Mouse (Mus musculus): Measurements from ENCODE around the gene Sptb. TPM values are rescaled to one million over a fixed set of nuclear protein-coding genes. Genes with fewer than 3 reads are reported as not detected.
A peak's percentile ranks its signal among the peaks of the same experiment; 100 is the strongest.

Sptb gene
- polyA plus RNA-seq, 1 experiment = 101 TPM

DNA sequence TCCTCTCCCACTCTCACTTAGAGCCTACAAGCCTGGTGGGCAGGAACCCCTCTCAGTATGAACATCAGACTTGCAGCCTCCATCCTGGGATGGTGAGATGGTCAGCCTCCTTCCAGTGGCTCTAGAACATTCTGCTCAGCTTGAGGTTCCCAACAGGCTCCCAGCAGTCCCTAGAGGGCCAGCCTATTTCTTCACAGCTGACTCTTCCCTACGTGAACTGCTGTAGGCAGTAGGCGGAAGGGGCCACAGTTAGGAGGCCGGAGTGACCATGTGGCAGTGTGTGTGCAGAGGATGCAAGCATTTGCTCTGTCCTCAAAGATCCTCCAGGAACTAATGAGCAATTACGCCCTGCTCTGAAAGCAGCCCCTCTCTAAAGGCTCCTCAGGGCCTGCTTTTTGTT, 92.2 kb downstream of the Sptb start:
- DNase-seq = no peak
- no peaks in the 10 kb centered on the region for H3K27me3 ChIP-seq (ENCODE audit: control insufficient read depth, insufficient read depth, low read length)
- TF ChIP-seq CTCF (IDR thresholded peaks at IDR 0.05; ENCODE audit: borderline replicate concordance, insufficient read depth, low read depth, low read length) (no peak), POLR2A (IDR thresholded peaks at IDR 0.05; ENCODE audit: borderline replicate concordance, insufficient read depth, low read length) (no peak)
- H3K4me3 ChIP-seq (replicated peaks; ENCODE audit: insufficient read depth, low read depth, low read length) = no peak overlapping the region
- H3K4me1 ChIP-seq (ENCODE audit: control insufficient read depth, insufficient read depth, low read length) = peaks cover 22% of the 10 kb centered on the region
- 76% methylated on average over 4 of the region's 4 CpGs for WGBS
- H3K27ac ChIP-seq (ENCODE audit: insufficient read depth, low read length) = no peak overlapping the region

DNA sequence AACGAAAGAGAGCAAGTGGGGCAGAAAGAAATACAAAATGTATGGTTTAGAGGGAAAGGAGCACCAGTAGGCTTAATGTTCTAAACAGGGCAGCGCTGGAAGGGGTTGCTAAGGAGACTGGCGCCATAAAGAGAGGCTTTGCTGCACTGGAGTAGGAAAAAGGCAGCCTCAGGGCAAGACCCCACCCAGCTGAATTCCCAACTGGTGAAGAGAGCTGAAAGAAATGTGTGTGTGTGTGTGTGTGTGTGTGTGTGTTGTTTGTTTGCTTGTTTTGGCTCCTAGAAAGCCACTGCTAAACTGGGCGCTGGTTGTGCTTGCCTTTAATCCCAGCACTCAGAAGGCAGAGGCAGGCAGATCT, 94.8 kb downstream of the Sptb start:
- WGBS = 63% methylated on average over 4 of the region's 4 CpGs
- TF ChIP-seq POLR2A (IDR thresholded peaks at IDR 0.05; ENCODE audit: borderline replicate concordance, insufficient read depth, low read length) = no peak
- H3K27me3 ChIP-seq (ENCODE audit: control insufficient read depth, insufficient read depth, low read length) = no peaks in the 10 kb centered on the region
- H3K4me3 ChIP-seq (replicated peaks; ENCODE audit: insufficient read depth, low read depth, low read length) = no peak overlapping the region
- DNase-seq = no peak
- H3K27ac ChIP-seq (ENCODE audit: insufficient read depth, low read length) = 0 out of 2 replicates have a peak overlapping the region, but pooled peaks have one; percentile 9
- H3K4me1 ChIP-seq (ENCODE audit: control insufficient read depth, insufficient read depth, low read length) = peaks cover 11% of the 10 kb centered on the region

DNA sequence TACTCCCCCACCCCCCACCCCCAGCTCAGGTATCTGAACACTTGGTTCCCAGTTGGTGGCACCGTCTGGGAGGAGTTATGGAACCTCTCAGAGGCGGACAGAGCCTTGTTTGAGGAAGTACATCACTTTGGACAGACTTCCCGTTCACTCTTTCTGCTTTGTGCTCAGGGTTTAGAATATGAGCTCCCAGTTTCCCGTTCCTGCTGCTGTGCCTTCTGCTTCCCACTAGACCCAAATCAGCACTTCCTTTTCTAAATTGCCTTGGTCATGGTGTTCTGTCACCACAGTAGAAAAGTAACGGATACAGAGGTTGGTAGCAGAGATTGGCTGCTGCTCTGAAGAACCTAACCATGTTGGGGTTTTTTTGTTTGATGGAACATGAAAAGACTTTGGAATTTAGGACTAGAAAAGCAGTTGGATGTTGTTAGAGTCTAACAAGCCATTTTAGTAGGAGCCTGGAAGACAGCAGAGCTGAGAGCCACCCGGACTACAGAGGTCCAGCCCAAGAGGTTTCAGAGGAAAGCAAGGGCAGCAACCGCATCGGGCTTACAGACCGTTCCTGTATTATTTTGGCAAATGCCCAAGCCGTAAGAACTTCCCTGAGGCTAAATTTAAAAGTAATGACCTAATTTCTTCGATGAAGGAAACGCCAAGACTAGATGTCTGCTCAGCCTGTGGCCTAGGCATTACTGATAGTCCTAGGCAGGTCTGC, 95.3 kb downstream of the Sptb start:
- no peak overlapping the region for H3K27ac ChIP-seq (ENCODE audit: insufficient read depth, low read length)
- no peak for DNase-seq
- WGBS = 33% methylated on average over 12 of the region's 12 CpGs

DNA sequence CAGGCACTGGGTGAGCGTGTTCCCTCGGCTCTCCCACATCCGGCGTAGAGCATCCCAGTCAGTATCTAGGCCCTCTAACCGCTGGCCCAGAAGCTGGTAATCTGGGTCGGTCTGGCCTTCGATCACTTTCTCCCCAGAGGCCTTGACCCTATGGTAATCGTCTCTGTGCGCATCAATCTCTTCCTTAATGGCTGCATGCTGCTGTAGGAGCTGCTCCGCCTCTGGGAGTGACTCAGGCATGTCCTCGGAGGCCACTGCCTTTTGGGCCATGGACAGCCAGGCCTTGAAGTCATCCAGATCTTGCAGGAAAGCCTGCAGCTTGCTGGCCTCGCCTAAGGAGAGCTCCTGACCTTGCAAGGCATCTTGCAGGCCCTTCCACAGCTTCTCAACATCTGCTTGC, 97.7 kb downstream of the Sptb start:
- Histone ChIP-seq H3K4me3 (replicated peaks; ENCODE audit: insufficient read depth, low read depth, low read length) (no peak overlapping the region), H3K27ac (ENCODE audit: insufficient read depth, low read length) (no peak overlapping the region), H3K27me3 (ENCODE audit: control insufficient read depth, insufficient read depth, low read length) (no peaks in the 10 kb centered on the region), H3K4me1 (ENCODE audit: control insufficient read depth, insufficient read depth, low read length) (peaks cover 25% of the 10 kb centered on the region)
- no peak for DNase-seq
- TF ChIP-seq POLR2A (IDR thresholded peaks at IDR 0.05; ENCODE audit: borderline replicate concordance, insufficient read depth, low read length) = no peak
- no peak for TF ChIP-seq CTCF (IDR thresholded peaks at IDR 0.05; ENCODE audit: borderline replicate concordance, insufficient read depth, low read depth, low read length)
- WGBS = 90% methylated on average over 12 of the region's 12 CpGs

More for the DNA sequence above, 95.3 kb downstream of the Sptb start:
- peaks cover 16% of the 10 kb centered on the region for H3K4me1 ChIP-seq (ENCODE audit: control insufficient read depth, insufficient read depth, low read length)
- H3K4me3 ChIP-seq (replicated peaks; ENCODE audit: insufficient read depth, low read depth, low read length) = no peak overlapping the region
- TF ChIP-seq CTCF (IDR thresholded peaks at IDR 0.05; ENCODE audit: borderline replicate concordance, insufficient read depth, low read depth, low read length) (no peak), POLR2A (IDR thresholded peaks at IDR 0.05; ENCODE audit: borderline replicate concordance, insufficient read depth, low read length) (no peak)
- no peaks in the 10 kb centered on the region for H3K27me3 ChIP-seq (ENCODE audit: control insufficient read depth, insufficient read depth, low read length)

DNA sequence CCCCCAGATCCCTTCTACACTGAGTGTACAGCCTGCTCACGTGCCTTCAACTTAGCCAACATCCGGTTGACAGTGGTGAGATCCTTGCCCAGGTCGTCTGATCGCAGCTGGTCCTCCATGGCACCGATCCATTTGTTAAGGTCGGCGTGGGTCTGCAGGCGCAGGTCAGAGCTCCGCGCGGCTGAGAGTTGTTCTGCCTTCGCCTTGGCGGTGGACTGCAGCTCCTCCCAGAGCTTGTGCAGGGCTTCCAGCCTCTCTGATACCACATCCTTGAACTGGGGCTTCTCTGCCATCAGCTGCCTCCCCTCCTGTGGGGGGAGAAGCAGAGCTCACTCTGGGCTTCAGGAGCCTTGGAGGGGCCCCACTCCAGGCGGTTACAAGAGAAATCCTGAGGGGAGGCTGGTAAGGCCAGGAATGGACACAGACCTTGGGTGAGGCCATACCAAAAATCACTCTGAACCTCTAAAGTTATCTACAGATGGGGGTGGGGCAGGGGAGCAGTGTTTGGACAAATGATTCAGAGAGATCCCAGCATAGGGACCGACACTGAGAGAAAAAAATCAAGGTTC, 101.3 kb downstream of the Sptb start:
- no peak for DNase-seq
- WGBS = 59% methylated on average over 15 of the region's 15 CpGs
- Histone ChIP-seq H3K4me1 (ENCODE audit: control insufficient read depth, insufficient read depth, low read length) (peaks cover 31% of the 10 kb centered on the region), H3K4me3 (replicated peaks; ENCODE audit: insufficient read depth, low read depth, low read length) (no peak overlapping the region), H3K27me3 (ENCODE audit: control insufficient read depth, insufficient read depth, low read length) (no peaks in the 10 kb centered on the region), H3K27ac (ENCODE audit: insufficient read depth, low read length) (no peak overlapping the region)
- no peak for TF ChIP-seq POLR2A (IDR thresholded peaks at IDR 0.05; ENCODE audit: borderline replicate concordance, insufficient read depth, low read length)
- no peak for TF ChIP-seq CTCF (IDR thresholded peaks at IDR 0.05; ENCODE audit: borderline replicate concordance, insufficient read depth, low read depth, low read length)

DNA sequence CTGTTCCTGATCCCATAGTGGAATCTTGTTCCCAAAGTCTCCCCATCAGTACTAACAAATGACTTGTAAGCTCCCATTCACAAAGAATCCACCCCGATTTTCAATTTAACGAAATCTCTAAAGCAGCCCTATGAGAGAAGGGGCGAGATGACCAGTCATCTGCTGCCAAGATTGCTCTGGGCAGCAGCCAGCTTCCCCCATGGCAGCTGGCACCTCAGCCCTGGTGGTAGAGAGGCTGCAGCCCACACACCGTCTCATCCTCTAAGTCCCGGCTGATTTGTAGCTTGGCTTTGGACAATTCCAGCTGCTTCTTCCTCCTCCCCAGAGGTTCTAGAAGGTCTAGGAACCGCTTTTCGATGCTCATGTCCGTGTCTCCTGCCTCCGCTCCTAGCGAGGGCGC, 102.1 kb downstream of the Sptb start:
- Histone ChIP-seq H3K4me3 (replicated peaks; ENCODE audit: insufficient read depth, low read depth, low read length) (no peak overlapping the region), H3K4me1 (ENCODE audit: control insufficient read depth, insufficient read depth, low read length) (peaks cover 34% of the 10 kb centered on the region), H3K27ac (ENCODE audit: insufficient read depth, low read length) (no peak overlapping the region), H3K27me3 (ENCODE audit: control insufficient read depth, insufficient read depth, low read length) (no peaks in the 10 kb centered on the region)
- DNase-seq = peak in 1 of 2 experiments; percentile 54
- TF ChIP-seq POLR2A (IDR thresholded peaks at IDR 0.05; ENCODE audit: borderline replicate concordance, insufficient read depth, low read length) (no peak), CTCF (IDR thresholded peaks at IDR 0.05; ENCODE audit: borderline replicate concordance, insufficient read depth, low read depth, low read length) (no peak)
- 36% methylated on average over 11 of the region's 11 CpGs for WGBS

DNA sequence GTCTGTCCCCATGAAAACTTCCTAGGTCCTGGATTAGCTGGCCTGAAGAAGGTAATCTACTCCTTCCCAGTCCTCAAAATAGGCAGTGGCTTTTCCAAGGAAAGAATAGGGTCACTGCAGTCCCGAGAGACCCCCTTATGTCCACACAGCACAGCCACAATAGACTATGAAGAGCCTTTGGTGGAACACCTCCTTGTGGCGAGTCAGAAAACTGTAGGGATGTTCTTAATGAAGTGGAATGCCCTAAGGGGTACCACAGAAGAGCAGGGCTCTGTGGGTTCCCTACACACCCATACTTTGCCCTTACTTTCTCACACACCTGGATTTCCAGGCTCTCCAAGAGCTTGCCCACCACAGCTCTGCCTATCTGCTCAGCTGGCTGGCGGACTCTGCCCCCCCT, 104.5 kb downstream of the Sptb start:
- WGBS = 89% methylated on average over 3 of the region's 3 CpGs
- Histone ChIP-seq H3K4me3 (replicated peaks; ENCODE audit: insufficient read depth, low read depth, low read length) (no peak overlapping the region), H3K27ac (ENCODE audit: insufficient read depth, low read length) (no peak overlapping the region), H3K27me3 (ENCODE audit: control insufficient read depth, insufficient read depth, low read length) (no peaks in the 10 kb centered on the region), H3K4me1 (ENCODE audit: control insufficient read depth, insufficient read depth, low read length) (peaks cover 31% of the 10 kb centered on the region)
- no peak for DNase-seq
- TF ChIP-seq POLR2A (IDR thresholded peaks at IDR 0.05; ENCODE audit: borderline replicate concordance, insufficient read depth, low read length) = no peak
- 0 out of 2 replicates have a peak, but pooled peaks have one; percentile 10 for TF ChIP-seq CTCF (IDR thresholded peaks at IDR 0.05; ENCODE audit: borderline replicate concordance, insufficient read depth, low read depth, low read length)

DNA sequence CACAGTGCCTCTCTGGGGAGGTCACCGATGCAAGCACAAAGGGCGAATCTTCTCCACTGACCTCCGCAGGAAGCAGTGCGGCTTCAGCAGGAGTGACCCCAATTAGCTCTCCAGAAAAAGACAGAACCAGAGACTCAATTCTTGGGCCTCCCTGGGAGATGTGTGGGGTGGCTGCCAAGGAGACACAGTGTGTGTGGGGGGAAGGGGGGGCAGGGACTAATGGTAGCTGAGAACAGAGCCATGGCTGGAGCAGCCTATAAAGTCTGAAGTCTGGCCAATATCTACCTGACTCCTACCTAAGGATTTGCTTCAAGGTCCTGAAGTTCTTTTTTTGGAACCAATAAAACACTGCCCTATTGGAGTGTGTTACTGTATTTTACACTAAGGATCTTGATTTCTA, 105.8 kb downstream of the Sptb start:
- Histone ChIP-seq H3K4me3 (replicated peaks; ENCODE audit: insufficient read depth, low read depth, low read length) (no peak overlapping the region), H3K27ac (ENCODE audit: insufficient read depth, low read length) (no peak overlapping the region), H3K27me3 (ENCODE audit: control insufficient read depth, insufficient read depth, low read length) (no peaks in the 10 kb centered on the region), H3K4me1 (ENCODE audit: control insufficient read depth, insufficient read depth, low read length) (peaks cover 21% of the 10 kb centered on the region)
- peak in 1 of 2 experiments; percentile 60 for DNase-seq
- WGBS = 17% methylated on average over 4 of the region's 4 CpGs
- TF ChIP-seq POLR2A (IDR thresholded peaks at IDR 0.05; ENCODE audit: borderline replicate concordance, insufficient read depth, low read length) = no peak
- no peak for TF ChIP-seq CTCF (IDR thresholded peaks at IDR 0.05; ENCODE audit: borderline replicate concordance, insufficient read depth, low read depth, low read length)

Data from cerebellum, adult 2 months (tissue).